Mouse (Mus musculus): ENCODE measurements at regions not wholly inside any gene's neighbourhood (a gene's known extent, or its start where the extent isn't known, plus 50 kb on each side); places are given as distances from the start of the nearest gene placed in this dataset.

DNA sequence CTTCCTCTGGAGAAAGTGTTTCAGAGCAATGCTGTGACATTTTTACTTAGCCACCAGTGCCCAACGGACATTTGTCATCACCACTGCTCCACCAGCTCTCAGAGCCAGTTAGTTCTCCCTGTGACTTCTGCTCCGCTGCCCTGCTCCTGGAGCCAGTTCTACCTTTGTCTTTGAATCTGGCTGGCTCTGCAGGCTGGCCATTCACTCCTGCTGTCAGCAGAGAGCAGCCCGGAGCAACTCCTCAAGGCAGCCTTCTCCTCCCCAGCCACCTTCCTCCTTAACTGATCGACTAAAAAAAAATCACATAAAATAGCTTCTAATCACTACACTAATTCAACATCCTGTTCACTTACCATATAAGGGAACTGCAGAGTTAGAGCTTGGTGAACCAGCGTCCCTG lies 79.2 kb upstream of the Myocd start:
- Histone ChIP-seq H3K4me3 (no peak overlapping the region), H3K79me2 (replicated peaks; ENCODE audit: control insufficient read depth, insufficient read depth, low read length) (no peaks in the 10 kb centered on the region), H3K9ac (ENCODE audit: low read depth, low read length) (no peak overlapping the region), H3K27ac (no peak overlapping the region), H3K36me3 (ENCODE audit: control insufficient read depth, insufficient read depth, low read length) (no peaks in the 10 kb centered on the region), H3K4me1 (ENCODE audit: control insufficient read depth, insufficient read depth, low read length) (no peaks in the 10 kb centered on the region), H3K27me3 (ENCODE audit: control insufficient read depth, insufficient read depth, low read length) (no peaks in the 10 kb centered on the region)
- peak; percentile 58 for TF ChIP-seq CTCF (IDR thresholded peaks at IDR 0.05)
- no peak for TF ChIP-seq EP300 (IDR thresholded peaks at IDR 0.05; ENCODE audit: insufficient read depth, low read depth, low read length)
- TF ChIP-seq POLR2A (IDR thresholded peaks at IDR 0.05; ENCODE audit: insufficient read depth, low read depth, low read length): no peak
- WGBS: 21% methylated on average over 5 of the region's 5 CpGs
- peak in 1 of 2 experiments; percentile 16 for DNase-seq
- intact Hi-C loops (cut with DNase I): no loop called here

DNA sequence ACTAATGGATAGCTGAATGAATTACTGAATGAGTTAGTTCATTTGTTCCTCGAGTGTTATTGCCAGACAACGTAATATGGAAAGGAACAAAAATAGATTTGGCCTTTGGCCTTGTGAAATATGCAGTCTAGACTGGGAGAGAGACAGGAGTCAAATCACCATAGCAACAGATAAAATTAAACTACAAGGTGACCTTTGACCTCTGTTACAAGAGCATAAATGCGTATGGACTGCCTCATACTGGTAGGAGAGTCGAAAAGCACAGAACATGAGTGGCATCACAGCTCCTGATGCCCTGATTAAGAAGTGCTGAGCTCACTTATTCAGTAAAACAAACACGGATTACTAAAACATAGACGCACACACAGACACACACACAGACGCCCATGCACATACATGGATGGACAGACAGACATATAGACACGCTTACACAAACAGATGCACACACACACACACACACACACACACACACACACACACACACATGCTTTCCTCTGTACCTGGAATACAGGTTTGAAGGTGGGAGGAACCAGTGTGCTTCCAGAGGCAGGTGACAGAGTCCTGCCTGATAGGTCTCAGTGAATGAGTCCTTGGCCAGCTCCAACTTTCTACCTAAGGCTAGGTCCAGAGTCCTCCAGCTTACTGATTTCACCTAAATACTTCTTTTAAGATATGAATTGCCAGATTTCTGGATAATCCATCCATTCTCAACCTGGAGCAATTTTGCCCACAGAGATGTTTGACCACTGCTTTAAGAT lies 72.1 kb upstream of the Myocd start:
- Histone ChIP-seq H3K4me1 (ENCODE audit: control insufficient read depth, insufficient read depth, low read length) (no peaks in the 10 kb centered on the region), H3K9ac (ENCODE audit: low read depth, low read length) (no peak overlapping the region), H3K27ac (no peak overlapping the region), H3K4me3 (no peak overlapping the region), H3K27me3 (ENCODE audit: control insufficient read depth, insufficient read depth, low read length) (no peaks in the 10 kb centered on the region), H3K79me2 (replicated peaks; ENCODE audit: control insufficient read depth, insufficient read depth, low read length) (no peaks in the 10 kb centered on the region), H3K36me3 (ENCODE audit: control insufficient read depth, insufficient read depth, low read length) (no peaks in the 10 kb centered on the region; the same call in 1 of the 2 replicates)
- intact Hi-C loops (cut with DNase I): no loop called here
- DNase-seq: no peak
- 60% methylated on average over 8 of the region's 8 CpGs for WGBS
- no peak for TF ChIP-seq POLR2A (IDR thresholded peaks at IDR 0.05; ENCODE audit: insufficient read depth, low read depth, low read length)
- peak; percentile 33 for TF ChIP-seq CTCF (IDR thresholded peaks at IDR 0.05)

DNA sequence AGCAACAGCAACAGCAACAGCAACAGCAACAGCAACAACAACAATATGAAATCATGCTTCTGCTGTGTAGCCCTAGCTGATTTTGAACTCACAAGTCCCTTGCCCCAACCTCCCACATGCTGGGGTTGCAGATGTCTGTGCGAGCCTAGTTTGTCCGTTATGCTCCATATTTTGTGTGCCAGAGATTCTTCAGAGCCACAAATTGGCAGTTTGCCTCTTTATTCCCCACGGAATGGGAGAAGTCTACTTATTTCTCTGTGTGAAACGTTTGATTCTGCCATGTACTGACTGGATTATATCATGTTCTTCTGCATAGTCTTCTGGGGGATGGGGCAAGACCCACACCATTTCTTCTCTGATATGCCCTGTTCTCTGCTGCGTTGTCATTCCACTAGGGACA lies 64.5 kb upstream of the Myocd start:
- Histone ChIP-seq H3K4me3 (no peak overlapping the region), H3K79me2 (replicated peaks; ENCODE audit: control insufficient read depth, insufficient read depth, low read length) (no peaks in the 10 kb centered on the region; the same call in 1 of the 2 replicates), H3K4me1 (ENCODE audit: control insufficient read depth, insufficient read depth, low read length) (no peaks in the 10 kb centered on the region), H3K9ac (ENCODE audit: low read depth, low read length) (no peak overlapping the region), H3K27ac (no peak overlapping the region), H3K36me3 (ENCODE audit: control insufficient read depth, insufficient read depth, low read length) (no peaks in the 10 kb centered on the region), H3K27me3 (ENCODE audit: control insufficient read depth, insufficient read depth, low read length) (no peaks in the 10 kb centered on the region)
- DNase-seq: no peak
- intact Hi-C loops (cut with DNase I): no loop called here
- TF ChIP-seq EP300 (IDR thresholded peaks at IDR 0.05; ENCODE audit: insufficient read depth, low read depth, low read length): no peak
- TF ChIP-seq POLR2A (IDR thresholded peaks at IDR 0.05; ENCODE audit: insufficient read depth, low read depth, low read length): no peak
- no peak for TF ChIP-seq CTCF (IDR thresholded peaks at IDR 0.05)
- WGBS: 38% methylated on average over 5 of the region's 5 CpGs

DNA sequence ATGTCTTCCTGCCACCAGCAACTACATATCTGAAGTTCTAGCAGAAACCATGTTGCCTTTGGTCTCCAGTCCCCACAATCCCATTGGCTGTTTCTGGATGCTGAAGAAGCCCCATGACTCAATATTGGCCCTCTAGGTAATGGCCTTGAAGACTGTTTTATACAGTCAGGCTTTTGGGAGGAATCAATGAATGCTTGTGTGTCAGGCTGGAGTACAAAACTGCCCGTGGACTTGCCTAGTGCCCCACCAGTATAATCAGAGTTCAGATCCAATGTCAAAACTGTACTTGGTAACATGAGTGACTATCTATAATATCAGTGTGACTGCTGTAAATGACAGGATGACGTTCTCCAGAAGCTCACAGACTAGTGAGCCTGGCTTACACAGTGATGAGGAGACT lies 63.3 kb upstream of the Myocd start:
- H3K27me3 ChIP-seq (ENCODE audit: control insufficient read depth, insufficient read depth, low read length): no peaks in the 10 kb centered on the region
- intact Hi-C loops (cut with DNase I): no loop called here
- no peaks in the 10 kb centered on the region for H3K36me3 ChIP-seq (ENCODE audit: control insufficient read depth, insufficient read depth, low read length)
- H3K79me2 ChIP-seq (replicated peaks; ENCODE audit: control insufficient read depth, insufficient read depth, low read length): no peaks in the 10 kb centered on the region; the same call in 1 of the 2 replicates
- H3K4me3 ChIP-seq: no peak overlapping the region
- TF ChIP-seq CTCF (IDR thresholded peaks at IDR 0.05) (no peak), POLR2A (IDR thresholded peaks at IDR 0.05; ENCODE audit: insufficient read depth, low read depth, low read length) (no peak), EP300 (IDR thresholded peaks at IDR 0.05; ENCODE audit: insufficient read depth, low read depth, low read length) (no peak)
- H3K9ac ChIP-seq (ENCODE audit: low read depth, low read length): no peak overlapping the region
- H3K4me1 ChIP-seq (ENCODE audit: control insufficient read depth, insufficient read depth, low read length): no peaks in the 10 kb centered on the region
- DNase-seq: no peak
- no peak overlapping the region for H3K27ac ChIP-seq
- 60% methylated on average over 2 of the region's 2 CpGs for WGBS

DNA sequence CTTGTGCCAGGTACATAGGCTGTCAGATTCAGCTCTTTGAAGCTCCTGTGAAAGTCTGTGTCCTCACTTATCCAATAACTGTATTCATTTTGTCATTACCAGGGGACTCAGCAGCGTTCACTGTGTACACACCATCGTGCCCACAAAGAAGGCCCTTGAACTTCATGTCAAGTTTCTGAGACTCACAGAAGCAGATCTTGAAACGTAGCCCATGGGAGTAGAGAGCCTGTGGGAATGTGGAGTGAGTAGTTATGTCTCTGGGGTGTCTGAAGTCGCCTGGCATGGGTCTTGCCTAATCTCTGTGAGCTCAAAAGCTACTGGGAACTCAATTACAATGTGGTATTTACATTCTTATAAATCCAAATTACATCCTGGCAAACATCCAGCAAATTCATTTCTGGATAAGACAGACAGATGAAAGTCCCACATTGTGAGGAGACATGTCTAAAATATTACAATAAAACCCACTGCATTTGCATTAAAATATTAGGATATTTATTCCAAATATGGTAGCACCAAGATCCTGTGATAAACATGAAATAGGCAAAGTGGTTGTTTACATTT lies 53.2 kb upstream of the Myocd start:
- intact Hi-C loops (cut with DNase I): no loop called here
- peaks cover 1% of the 10 kb centered on the region; the same call in 1 of the 2 replicates for H3K36me3 ChIP-seq (ENCODE audit: control insufficient read depth, insufficient read depth, low read length)
- H3K4me3 ChIP-seq: no peak overlapping the region
- WGBS: 41% methylated on average over 4 of the region's 4 CpGs
- no peak for TF ChIP-seq CTCF (IDR thresholded peaks at IDR 0.05)
- TF ChIP-seq EP300 (IDR thresholded peaks at IDR 0.05; ENCODE audit: insufficient read depth, low read depth, low read length): no peak
- TF ChIP-seq POLR2A (IDR thresholded peaks at IDR 0.05; ENCODE audit: insufficient read depth, low read depth, low read length): no peak
- DNase-seq: no peak
- peak overlapping the region; percentile 28; the same call in 1 of the 2 replicates for H3K27ac ChIP-seq
- H3K4me1 ChIP-seq (ENCODE audit: control insufficient read depth, insufficient read depth, low read length): no peaks in the 10 kb centered on the region
- no peaks in the 10 kb centered on the region for H3K79me2 ChIP-seq (replicated peaks; ENCODE audit: control insufficient read depth, insufficient read depth, low read length)
- no peak overlapping the region for H3K9ac ChIP-seq (ENCODE audit: low read depth, low read length)
- H3K27me3 ChIP-seq (ENCODE audit: control insufficient read depth, insufficient read depth, low read length): no peaks in the 10 kb centered on the region
